Mouse (Mus musculus) cerebellum, adult 18-20 months (tissue): Measurements from ENCODE around the gene Syne3.

ENCODE experiments used
- DNase-seq, 2 experiments: peaks; one replicate each; pipeline ENCODE4 v3.0.0; 2021

Gene Syne3

GRCm38 (mm10) chr12:104959966-104960365 is 49.6 kb downstream of the Syne3 start:
- DNase-seq = no peak

- DNase-seq = no peak
Measured at GRCm38 (mm10) chr12:104958263-104958662, 51.3 kb downstream of the Syne3 start.

- DNase-seq = no peak
Measured at GRCm38 (mm10) chr12:104957165-104957564, 52.4 kb downstream of the Syne3 start.

GRCm38 (mm10) chr12:104956406-104956805 is 53.2 kb downstream of the Syne3 start:
- peak in 1 of 2 experiments; percentile 16 for DNase-seq

- peak; percentile 83 for DNase-seq
Measured at GRCm38 (mm10) chr12:104955003-104955800, 54.4 kb downstream of the Syne3 start.

- DNase-seq = peak; percentile 35 to 47
Measured at GRCm38 (mm10) chr12:104953941-104954340, 55.7 kb downstream of the Syne3 start.

- DNase-seq = peak; percentile 60 to 70
Measured at GRCm38 (mm10) chr12:104952458-104952857, 57.2 kb downstream of the Syne3 start.

- DNase-seq = no peak
Measured at GRCm38 (mm10) chr12:104947911-104948310, 61.7 kb downstream of the Syne3 start.

- no peak for DNase-seq
Measured at GRCm38 (mm10) chr12:104946231-104946630, 63.4 kb downstream of the Syne3 start.

- peak in 1 of 2 experiments; percentile 27 for DNase-seq
Measured at GRCm38 (mm10) chr12:104940466-104940865, 69.1 kb downstream of the Syne3 start.

GRCm38 (mm10) chr12:104940027-104940386 is 69.6 kb downstream of the Syne3 start:
- peak in 1 of 2 experiments; percentile 19 for DNase-seq

- peak; percentile 92 to 93 for DNase-seq
Measured at GRCm38 (mm10) chr12:104939372-104940026, 70.1 kb downstream of the Syne3 start.

GRCm38 (mm10) chr12:104938935-104939334 is 70.7 kb downstream of the Syne3 start:
- DNase-seq = peak; percentile 77 to 80

GRCm38 (mm10) chr12:104936223-104936622 is 73.4 kb downstream of the Syne3 start:
- no peak for DNase-seq

- DNase-seq = no peak
Measured at GRCm38 (mm10) chr12:104935144-104935543, 74.5 kb downstream of the Syne3 start.

- no peak for DNase-seq
Measured at GRCm38 (mm10) chr12:104933800-104934199, 75.8 kb downstream of the Syne3 start.

- peak in 1 of 2 experiments; percentile 21 for DNase-seq
Measured at GRCm38 (mm10) chr12:104933217-104933616, 76.4 kb downstream of the Syne3 start.

GRCm38 (mm10) chr12:104925765-104926164 is 83.8 kb downstream of the Syne3 start:
- DNase-seq = no peak

GRCm38 (mm10) chr12:104925035-104925434 is 84.6 kb downstream of the Syne3 start:
- no peak for DNase-seq

GRCm38 (mm10) chr12:104924546-104924945 is 85.1 kb downstream of the Syne3 start:
- no peak for DNase-seq

- no peak for DNase-seq
Measured at GRCm38 (mm10) chr12:104923948-104924388, 85.6 kb downstream of the Syne3 start.

- no peak for DNase-seq
Measured at GRCm38 (mm10) chr12:104922647-104923046, 87.0 kb downstream of the Syne3 start.

GRCm38 (mm10) chr12:104921071-104921470 is 88.5 kb downstream of the Syne3 start:
- DNase-seq = no peak

- no peak for DNase-seq
Measured at GRCm38 (mm10) chr12:104919247-104919646, 90.4 kb downstream of the Syne3 start.
